Mouse (Mus musculus): ENCODE measurements around the gene Rbak.
"Not testable (repeated sequence)": the region's sequence is repeated elsewhere in the genome, so short reads cannot be mapped to it uniquely, and the experiment has no call there.

Gene Rbak

GRCm38 (mm10) chr5:143180255-143181076, at the start of gene Rbak, which contains the start of gene Spdye4b:
Rbak (minus strand) TSS chr5:143180775.
Spdye4b (plus strand) TSS chr5:143181017.
- peak; percentile 96 for DNase-seq

GRCm38 (mm10) chr5:143226790-143227189, 46.2 kb upstream of the Rbak start, which contains the start of gene Spdye4a:
Spdye4a (minus strand) TSS chr5:143226890.
- no peak for DNase-seq

GRCm38 (mm10) chr5:143222287-143222686, 41.7 kb upstream of the Rbak start:
- DNase-seq = no peak

- no peak for DNase-seq
Measured at GRCm38 (mm10) chr5:143220996-143221395, 40.4 kb upstream of the Rbak start.

- DNase-seq = no peak
Measured at GRCm38 (mm10) chr5:143213832-143214231, 33.3 kb upstream of the Rbak start.

- DNase-seq = no peak
Measured at GRCm38 (mm10) chr5:143205015-143205414, 24.4 kb upstream of the Rbak start.

GRCm38 (mm10) chr5:143196506-143196905, 15.9 kb upstream of the Rbak start:
- DNase-seq = no peak

- DNase-seq = no peak
Measured at GRCm38 (mm10) chr5:143195166-143195565, 14.6 kb upstream of the Rbak start.

- not testable (repeated sequence) for DNase-seq
Measured at GRCm38 (mm10) chr5:143194747-143195146, 14.2 kb upstream of the Rbak start.

- no peak for DNase-seq
Measured at GRCm38 (mm10) chr5:143192806-143193205, 12.2 kb upstream of the Rbak start.

GRCm38 (mm10) chr5:143188014-143188413, 7.4 kb upstream of the Rbak start:
- DNase-seq = not testable (repeated sequence)

- DNase-seq = no peak
Measured at GRCm38 (mm10) chr5:143179179-143179578, 1.4 kb downstream of the Rbak start.

- DNase-seq = no peak
Measured at GRCm38 (mm10) chr5:143177541-143178200, 2.9 kb downstream of the Rbak start.

- DNase-seq = no peak
Measured at GRCm38 (mm10) chr5:143175970-143176369, 4.6 kb downstream of the Rbak start.

GRCm38 (mm10) chr5:143165508-143166070, 15.0 kb downstream of the Rbak start:
- DNase-seq = peak; percentile 60

- DNase-seq = no peak
Measured at GRCm38 (mm10) chr5:143155534-143155933, 25.0 kb downstream of the Rbak start.

GRCm38 (mm10) chr5:143153756-143154155, 26.8 kb downstream of the Rbak start:
- DNase-seq = peak; percentile 40

GRCm38 (mm10) chr5:143150044-143150443, 30.5 kb downstream of the Rbak start:
- no peak for DNase-seq

- no peak for DNase-seq
Measured at GRCm38 (mm10) chr5:143149536-143149935, 31.0 kb downstream of the Rbak start.

- no peak for DNase-seq
Measured at GRCm38 (mm10) chr5:143148661-143149060, 31.9 kb downstream of the Rbak start.

- DNase-seq = no peak
Measured at GRCm38 (mm10) chr5:143147481-143147880, 33.1 kb downstream of the Rbak start, which contains the start of gene Olfr718-ps1. Olfr718-ps1 (minus strand) TSS chr5:143147581.

- peak; percentile 12 for DNase-seq
Measured at GRCm38 (mm10) chr5:143137580-143137979, 43.0 kb downstream of the Rbak start.

GRCm38 (mm10) chr5:143135042-143135441, 45.5 kb downstream of the Rbak start:
- DNase-seq = no peak

All from kidney, adult 11 months (tissue).